Mouse (Mus musculus) intestine, postnatal 0 days (tissue): ENCODE data around the gene Pknox1. TPM values are rescaled to one million over a fixed set of nuclear protein-coding genes. Genes with fewer than 3 reads are reported as not detected.

Experiments used
- ATAC-seq: fragments of 200-750 bp; cut with Nextera tagmentation; 2 replicates; pipeline ENCODE4 v1.8.0; 2017; ENCODE audit warnings: mild to moderate bottlenecking, moderate TSS enrichment, moderate library complexity
- H3K27ac ChIP-seq: fragments of 300-500 bp; sonication (generic); 2 replicates; pipeline ENCODE4 v1.5.1; 2014; ENCODE audit warnings: mild to moderate bottlenecking, low read depth, low read length, moderate library complexity
- H3K27me3 ChIP-seq: fragments of 300-500 bp; sonication (generic); replicated peaks from 2 replicates; pipeline ENCODE4 v1.6.1; 2014; ENCODE audit warnings: low read length, mixed read lengths; ENCODE audit not compliant: control insufficient read depth, insufficient read depth
- H3K36me3 ChIP-seq: fragments of 300-500 bp; sonication (generic); 2 replicates; pipeline ENCODE4 v1.6.1; 2014; ENCODE audit warnings: mild to moderate bottlenecking, moderate library complexity; ENCODE audit not compliant: control insufficient read depth, insufficient read depth
- H3K4me1 ChIP-seq: fragments of 300-500 bp; sonication (generic); replicated peaks from 2 replicates; pipeline ENCODE4 v1.6.1; 2014; ENCODE audit warnings: antibody characterized with exemption, low read length, mixed read lengths; ENCODE audit not compliant: control insufficient read depth, insufficient read depth
- H3K4me2 ChIP-seq: fragments of 300-500 bp; sonication (generic); replicated peaks from 2 replicates; pipeline ENCODE4 v1.6.1; 2014; ENCODE audit warnings: low read depth, mild to moderate bottlenecking, moderate library complexity
- H3K4me3 ChIP-seq: fragments of 300-500 bp; sonication (generic); 2 replicates; pipeline ENCODE4 v1.5.1; 2014; ENCODE audit warnings: low read depth, low read length
- H3K9ac ChIP-seq: fragments of 300-500 bp; sonication (generic); 2 replicates; pipeline ENCODE4 v1.6.1; 2014; ENCODE audit warnings: mild to moderate bottlenecking, low read depth, low read length
- H3K9me3 ChIP-seq: fragments of 300-500 bp; sonication (generic); 2 replicates; pipeline ENCODE4 v1.6.1; 2016; ENCODE audit warnings: mixed run types; ENCODE audit not compliant: control insufficient read depth
- CTCF ChIP-seq: sonication (generic); IDR thresholded peaks from 2 replicates; pipeline ENCODE4 v1.5.1; 2016; ENCODE audit warnings: low read depth, mild to moderate bottlenecking, control low read depth, antibody characterized with exemption, moderate library complexity
- WGBS: fragments of 180-500 bp; shearing (Covaris S2); extraction: QIAGEN DNeasy Blood & Tissue Kit; methylation state at CpG from one replicate; pipeline ENCODE4 v1.1.7; 2014; 5-methylcytosine and 5-hydroxymethylcytosine counted together
- polyA plus RNA-seq: library from polyadenylated mRNA; unstranded; fragments of >200 nt; fragmentation: Nextera tagmentation; extraction: Ambion mirVana; gene quantifications from 2 replicates; pipeline ENCODE4 v1.2.1, GENCODE M21; 2015

Pknox1 gene
- polyA plus RNA-seq, 1 experiment from 2014 or later = 10.3 TPM

DNA sequence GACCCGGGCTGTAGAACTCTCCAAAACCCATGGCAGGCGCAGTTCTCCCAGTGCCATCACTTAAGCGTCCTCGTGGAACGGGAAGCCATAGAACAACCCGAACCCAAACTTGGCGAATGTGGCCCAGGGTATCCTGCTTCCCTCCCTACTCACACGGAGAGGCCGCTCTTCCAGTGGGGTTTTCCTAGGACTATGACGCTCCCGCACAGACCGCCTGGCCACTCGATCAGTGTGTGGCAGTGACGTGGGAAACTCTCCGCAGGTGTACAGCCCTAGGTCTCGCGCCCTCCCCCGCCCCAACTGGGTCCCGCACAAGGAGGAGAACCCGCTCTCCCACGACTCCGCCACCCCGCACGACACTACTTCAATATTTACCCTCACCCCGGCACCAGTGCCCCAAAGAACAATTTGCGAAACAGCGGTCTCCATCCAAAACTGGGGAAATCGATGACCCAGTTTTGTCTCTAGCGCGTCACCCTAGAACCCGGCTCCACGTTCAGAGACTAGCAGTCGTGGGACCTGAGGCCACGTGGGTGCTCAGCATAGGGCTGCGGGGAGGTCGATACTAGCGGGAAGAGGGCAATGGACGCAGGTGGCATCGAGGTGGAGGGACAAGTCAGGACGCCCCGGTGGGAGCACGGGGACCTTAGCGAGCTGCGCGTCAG is 71.9 kb downstream of the Pknox1 start:
- Histone ChIP-seq H3K4me2 (peak overlapping the region; percentile 85), H3K9me3 (no peaks in the 10 kb centered on the region), H3K27me3 (peaks cover 15% of the 10 kb centered on the region), H3K4me3 (peak overlapping the region; percentile 47), H3K27ac (no peak overlapping the region), H3K36me3 (no peaks in the 10 kb centered on the region), H3K4me1 (no peaks in the 10 kb centered on the region), H3K9ac (0 out of 2 replicates have a peak overlapping the region, but pooled peaks have one; percentile 22)
- TF ChIP-seq CTCF = no peak
- WGBS = 4% methylated on average over 45 of the region's 45 CpGs
- no peak; the same call in 1 of the 2 replicates for ATAC-seq

DNA sequence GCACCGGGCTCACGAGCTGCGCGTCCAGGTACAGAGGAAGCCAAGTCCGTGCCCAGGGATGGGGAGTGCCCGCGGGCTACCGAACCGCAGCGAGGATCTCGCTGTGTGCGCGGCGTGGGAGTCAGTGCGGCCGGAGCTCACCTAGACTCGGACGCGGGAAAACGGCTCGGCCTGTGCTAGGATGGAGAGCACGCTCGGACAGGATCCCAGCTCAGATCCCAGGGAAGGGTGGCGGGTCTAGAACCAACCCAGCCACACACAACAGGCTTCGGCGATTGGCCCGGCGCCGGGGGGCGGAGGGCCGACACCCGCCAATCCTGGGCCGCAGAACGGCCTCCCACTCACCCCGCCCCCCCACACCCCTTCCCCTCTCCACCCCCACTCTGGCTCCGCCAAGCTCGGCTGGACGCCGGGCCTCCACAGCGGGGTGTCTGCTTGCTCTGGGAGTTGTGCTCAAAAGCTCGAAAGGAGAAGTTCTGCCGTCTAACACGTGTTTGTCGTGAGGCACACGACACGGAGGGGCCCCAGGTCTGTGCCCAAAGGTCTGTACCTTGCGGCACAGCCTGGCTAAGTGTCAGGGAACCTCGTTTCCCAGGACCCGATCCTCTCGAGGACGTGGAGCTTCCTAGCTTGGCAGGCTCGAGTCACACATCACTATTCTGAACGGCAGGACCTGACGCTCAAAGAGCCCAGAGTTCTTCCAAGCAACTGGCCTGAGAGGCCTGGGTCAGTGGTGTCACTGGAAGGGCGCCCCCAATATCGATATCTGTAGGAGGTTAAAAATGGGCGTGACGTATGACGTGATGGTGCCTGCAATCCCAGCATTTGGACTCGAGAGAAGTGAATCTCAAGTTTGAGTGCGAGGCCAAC is 72.6 kb downstream of the Pknox1 start, which contains the start of gene Cbs:
Gene Cbs, minus strand, starts transcription at position 297 of the 870 bp plus-strand sequence.
- Histone ChIP-seq H3K27ac (no peak within 1 kb of the TSS), H3K4me3 (peak within 1 kb of the TSS; percentile 47), H3K4me1 (no peaks in the 10 kb centered on the region), H3K9ac (0 out of 2 replicates have a peak within 1 kb of the TSS, but pooled peaks have one; percentile 22), H3K9me3 (no peaks in the 10 kb centered on the region), H3K36me3 (no peaks in the 10 kb centered on the region), H3K27me3 (peaks cover 15% of the 10 kb centered on the region), H3K4me2 (peak within 1 kb of the TSS; percentile 85)
- WGBS = 3% methylated on average over 60 of the region's 61 CpGs
- no peak for TF ChIP-seq CTCF
- ATAC-seq = peak; percentile 66

DNA sequence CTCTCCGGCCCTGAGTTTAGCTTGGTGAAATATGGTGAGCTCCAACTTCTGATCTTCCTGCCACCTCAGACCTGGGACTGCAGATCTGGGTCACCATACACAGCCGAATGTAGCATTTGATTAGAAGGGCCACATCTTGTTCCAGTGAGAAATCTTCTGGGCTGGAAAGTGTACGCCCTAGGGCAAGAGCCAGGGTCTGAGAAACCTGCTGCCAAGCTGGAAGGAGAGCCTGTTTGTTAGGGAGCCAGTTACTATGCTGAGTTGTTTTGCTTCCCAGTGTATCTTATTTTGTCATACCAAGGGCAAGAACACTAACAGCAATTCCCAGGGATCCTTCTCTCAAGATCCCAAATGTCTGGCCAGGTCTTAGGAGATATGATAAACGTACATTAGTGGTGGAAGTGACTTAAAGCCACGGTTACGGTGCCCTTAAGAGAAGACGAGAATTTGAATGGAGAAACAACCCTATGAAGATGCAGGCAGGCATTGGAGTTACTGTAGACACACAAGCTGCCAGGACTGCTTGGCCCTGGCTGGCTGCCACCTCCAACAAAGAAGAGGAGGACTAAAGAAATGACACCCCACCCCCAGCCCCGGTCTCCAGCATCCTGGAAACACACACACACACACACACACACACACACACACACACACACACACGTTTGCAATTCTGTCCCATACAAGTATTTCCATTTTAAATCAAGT is 73.5 kb downstream of the Pknox1 start:
- H3K9ac ChIP-seq = no peak overlapping the region
- H3K9me3 ChIP-seq = no peaks in the 10 kb centered on the region
- H3K4me1 ChIP-seq = no peaks in the 10 kb centered on the region
- H3K27me3 ChIP-seq = peaks cover 15% of the 10 kb centered on the region
- WGBS = 64% methylated on average over 9 of the region's 9 CpGs
- no peaks in the 10 kb centered on the region for H3K36me3 ChIP-seq
- ATAC-seq = no peak
- no peak overlapping the region for H3K27ac ChIP-seq
- no peak overlapping the region for H3K4me2 ChIP-seq
- no peak overlapping the region for H3K4me3 ChIP-seq
- TF ChIP-seq CTCF = no peak

DNA sequence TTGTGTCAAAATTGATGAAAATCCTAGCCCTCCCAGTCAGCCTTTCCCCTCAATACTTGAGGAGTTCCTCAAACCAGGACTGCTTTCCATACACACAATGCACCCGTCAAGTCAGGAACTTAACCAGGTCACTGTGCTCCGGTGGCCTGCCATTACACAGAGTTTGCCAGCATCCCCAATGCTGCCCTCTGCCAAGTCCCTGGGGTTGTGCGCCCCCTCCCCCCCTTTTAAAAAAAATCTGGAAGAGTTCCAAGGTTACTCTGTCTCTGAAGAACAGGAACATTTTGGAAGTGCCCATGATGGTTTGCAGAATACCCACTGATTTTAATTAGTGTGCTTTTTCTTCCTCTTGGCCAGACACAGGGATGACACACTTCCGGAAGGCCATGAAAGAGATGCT is 75.1 kb downstream of the Pknox1 start:
- Histone ChIP-seq H3K9me3 (no peaks in the 10 kb centered on the region), H3K9ac (no peak overlapping the region), H3K27me3 (peaks cover 15% of the 10 kb centered on the region), H3K27ac (no peak overlapping the region), H3K4me1 (no peaks in the 10 kb centered on the region), H3K36me3 (no peaks in the 10 kb centered on the region), H3K4me3 (no peak overlapping the region), H3K4me2 (no peak overlapping the region)
- TF ChIP-seq CTCF = no peak
- 74% methylated on average over 4 of the region's 4 CpGs for WGBS
- ATAC-seq = no peak

DNA sequence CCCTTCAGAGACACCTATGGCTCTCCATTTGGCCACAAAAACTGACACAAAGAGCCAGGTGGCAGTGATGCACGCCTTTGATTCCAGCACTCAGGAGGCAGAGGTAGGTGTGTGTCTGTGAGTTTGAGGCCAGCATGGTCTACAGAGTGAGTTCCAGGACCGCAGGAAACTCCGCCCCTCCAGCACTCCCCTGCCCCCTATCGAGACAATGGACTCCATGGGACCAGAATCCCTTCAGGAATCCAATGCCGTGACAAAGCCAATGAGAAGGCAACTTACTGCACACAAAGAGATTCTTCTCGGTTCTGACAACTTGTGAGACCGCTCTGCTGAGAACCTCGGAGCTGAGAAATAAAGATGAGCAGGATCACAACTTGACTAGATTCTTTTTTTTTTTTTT is 77.8 kb downstream of the Pknox1 start:
- 50% methylated on average over 8 of the region's 8 CpGs for WGBS
- Histone ChIP-seq H3K27me3 (no peaks in the 10 kb centered on the region), H3K9me3 (no peaks in the 10 kb centered on the region), H3K27ac (no peak overlapping the region), H3K36me3 (peaks cover 13% of the 10 kb centered on the region), H3K9ac (no peak overlapping the region), H3K4me1 (no peaks in the 10 kb centered on the region), H3K4me2 (no peak overlapping the region), H3K4me3 (no peak overlapping the region)
- no peak for TF ChIP-seq CTCF
- ATAC-seq = no peak

DNA sequence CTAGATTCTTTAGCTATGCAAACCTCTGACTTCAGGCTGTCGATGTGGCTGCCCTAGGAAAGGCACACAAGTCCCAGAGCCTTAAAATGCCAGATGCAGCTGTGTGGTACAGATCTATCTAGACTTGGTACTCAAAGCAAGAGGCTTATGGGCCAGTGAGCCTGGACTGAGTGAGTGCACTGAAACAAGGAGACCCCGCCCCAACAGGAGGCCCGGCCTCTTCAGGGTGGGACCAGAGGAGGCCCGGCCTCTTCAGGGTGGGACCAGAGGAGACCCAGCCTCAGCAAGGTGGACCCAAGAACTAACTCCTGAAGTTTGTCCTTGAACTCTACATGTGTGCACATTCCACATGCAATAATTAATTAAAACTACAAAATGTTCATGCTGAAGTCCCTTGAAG is 78.4 kb downstream of the Pknox1 start:
- Histone ChIP-seq H3K27ac (no peak overlapping the region), H3K27me3 (no peaks in the 10 kb centered on the region), H3K9ac (no peak overlapping the region), H3K4me2 (no peak overlapping the region), H3K4me1 (no peaks in the 10 kb centered on the region), H3K36me3 (peaks cover 18% of the 10 kb centered on the region), H3K4me3 (no peak overlapping the region), H3K9me3 (no peaks in the 10 kb centered on the region)
- no peak for TF ChIP-seq CTCF
- whole genome bisulfite sequencing = 70% methylated on average over 4 of the region's 4 CpGs
- 0 out of 2 replicates have a peak, but pooled peaks have one; percentile 25 for ATAC-seq
